Mouse (Mus musculus) bone marrow macrophage, adult 2 months (primary cell): Measurements from ENCODE around the gene Lrrtm1.

ENCODE experiments used
- CTCF ChIP-seq: IDR thresholded peaks from 2 replicates; pipeline ENCODE4 v1.5.1; 2012; ENCODE audit warnings: low read depth, mild to moderate bottlenecking, low read length, moderate library complexity
- POLR2A ChIP-seq: IDR thresholded peaks from 2 replicates; pipeline ENCODE4 v1.6.1; 2012; ENCODE audit warnings: mild to moderate bottlenecking, low read depth, low read length, borderline replicate concordance

GRCm38 (mm10) chr6:77240426-77240825 lies 2.1 kb upstream of the Lrrtm1 start:
- TF ChIP-seq CTCF (no peak), POLR2A (no peak)
